Mouse (Mus musculus): Measurements from ENCODE around the gene Abcc4.

DNA sequence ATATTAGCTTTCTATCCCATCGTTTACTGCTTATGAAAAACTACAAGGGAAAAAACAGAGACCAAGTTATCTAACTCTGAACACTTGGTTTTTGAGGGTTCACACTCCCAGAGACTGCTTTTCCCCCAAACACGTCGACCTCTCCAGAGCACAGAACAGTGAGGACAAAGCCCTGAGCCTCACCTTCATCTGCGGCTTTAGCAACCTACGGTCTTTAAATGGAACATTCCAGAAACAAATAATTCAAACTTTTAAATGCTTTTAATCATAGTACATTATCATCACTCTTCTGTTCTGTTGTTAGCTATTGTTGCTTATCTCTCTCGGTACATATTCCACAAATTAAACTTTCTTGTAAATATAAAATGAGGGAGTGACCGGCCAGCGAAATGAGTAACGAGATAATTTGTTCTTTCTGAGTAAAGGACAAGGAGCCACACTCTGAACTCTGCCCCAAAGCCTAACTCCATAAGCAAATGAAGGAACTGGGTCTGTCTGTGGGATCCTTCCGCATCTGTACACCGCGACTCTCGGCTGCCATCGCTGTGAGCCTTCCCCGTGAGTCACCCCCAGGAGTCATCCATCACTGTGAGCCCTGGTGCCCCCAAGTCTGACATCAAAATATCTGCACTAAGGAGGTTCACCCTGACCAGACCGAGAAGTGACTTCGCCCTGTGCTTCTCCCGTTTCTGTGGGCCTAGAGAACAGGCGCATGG is 126.8 kb downstream of the Abcc4 start:
- TF ChIP-seq CTCF (conservative IDR thresholded peaks at IDR 0.05; ENCODE audit: low read length) = no peak
- TF ChIP-seq POU5F1 (IDR thresholded peaks at IDR 0.05; ENCODE audit: borderline replicate concordance, low read length) = no peak

Data from E14TG2a.4 (cell line).